Mouse (Mus musculus) adrenal gland, postnatal 36 days (tissue): Measurements from ENCODE around the gene Gm10337. TPM values are rescaled to one million over a fixed set of nuclear protein-coding genes. Genes with fewer than 3 reads are reported as not detected.
A peak's percentile ranks its signal among the peaks of the same experiment; 100 is the strongest.

Experiments
- DNase-seq, 2 experiments: peaks; one replicate each; pipeline ENCODE4 v3.0.0; 2021; ENCODE audit warnings: mixed read lengths in 1 of 2
- total RNA-seq, 2 experiments: library from RNA; stranded (reverse); gene quantifications; 2 replicates each; pipeline ENCODE4 v1.2.3; 2021

The Gm10337 gene
- total RNA-seq, 2 experiments from 2014 or later, result not detected

GRCm38 (mm10) chr15:102500479-102500878 is 3.0 kb upstream of the Gm10337 start:
- DNase-seq, result no peak

- DNase-seq, result no peak
These were observed 2.3 kb upstream of the Gm10337 start for GRCm38 (mm10) chr15:102501084-102501814.

DNA sequence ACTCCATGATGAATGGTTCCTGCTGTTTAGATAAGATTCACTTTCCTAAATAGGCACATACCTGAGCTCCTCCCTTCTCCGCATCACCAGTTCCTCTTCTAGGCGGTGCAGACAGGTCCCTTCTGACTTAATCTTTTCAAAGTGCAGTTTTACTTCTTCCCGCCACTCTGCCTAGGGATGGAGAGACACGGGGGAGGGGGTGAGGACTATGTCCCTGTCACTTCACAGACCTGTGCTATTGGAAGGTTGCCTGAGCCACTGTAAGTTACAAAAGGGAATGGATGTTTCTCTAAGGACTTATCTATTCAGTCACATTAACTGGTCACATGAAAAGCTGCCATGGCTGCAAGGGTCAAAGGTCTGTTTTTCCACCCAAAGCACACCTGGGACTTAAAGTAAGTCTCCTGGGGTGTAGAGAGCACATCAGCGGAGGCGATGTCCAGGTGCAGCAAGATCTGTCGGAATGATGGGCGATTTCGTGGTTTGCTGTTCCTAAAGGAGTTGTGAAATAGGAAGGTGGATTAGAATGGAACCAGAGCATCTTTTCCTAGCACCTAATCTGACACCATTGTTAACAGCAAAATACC is 1.2 kb upstream of the Gm10337 start:
- DNase-seq, result no peak

DNA sequence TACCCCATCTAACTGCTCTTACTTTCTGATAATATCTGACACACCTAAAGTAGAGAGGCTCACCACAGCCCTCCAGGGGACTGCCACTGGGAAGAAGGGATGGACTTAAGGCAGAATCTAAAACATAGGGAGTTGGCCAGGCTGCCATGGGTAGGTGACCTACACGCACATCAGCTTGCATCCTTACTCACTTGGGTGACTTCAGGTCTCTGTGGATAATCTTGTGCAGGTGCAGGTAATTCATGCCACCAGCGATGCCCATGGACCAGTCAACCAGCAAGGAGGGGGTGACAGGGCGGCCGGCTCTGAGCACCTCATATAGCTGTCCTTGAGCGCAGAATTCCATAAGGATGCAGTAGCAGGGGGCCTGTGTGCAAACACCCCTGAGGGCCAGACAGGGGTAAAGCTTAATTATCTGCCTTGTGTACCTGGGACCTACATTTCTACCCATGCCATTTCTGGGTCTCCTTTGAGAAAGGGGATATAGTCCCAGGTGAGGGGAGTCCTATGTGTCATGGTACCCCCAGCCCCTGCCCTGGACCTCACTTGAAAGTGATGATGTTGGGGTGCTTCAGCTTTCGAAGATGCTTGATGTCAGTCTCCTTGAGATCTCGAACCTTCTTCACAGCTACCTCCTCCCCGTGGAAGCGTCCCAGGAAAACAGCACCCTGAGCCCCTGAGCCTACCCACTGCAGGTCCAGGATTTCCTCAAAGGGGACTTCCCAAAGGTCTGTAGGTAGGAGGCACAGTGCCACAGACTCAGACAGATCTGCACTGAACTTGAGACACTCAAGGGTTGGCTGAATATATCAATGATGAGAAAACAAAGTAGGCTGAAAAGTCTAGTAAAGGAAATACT is 631 bp downstream of the Gm10337 start:
- no peak for DNase-seq

DNA sequence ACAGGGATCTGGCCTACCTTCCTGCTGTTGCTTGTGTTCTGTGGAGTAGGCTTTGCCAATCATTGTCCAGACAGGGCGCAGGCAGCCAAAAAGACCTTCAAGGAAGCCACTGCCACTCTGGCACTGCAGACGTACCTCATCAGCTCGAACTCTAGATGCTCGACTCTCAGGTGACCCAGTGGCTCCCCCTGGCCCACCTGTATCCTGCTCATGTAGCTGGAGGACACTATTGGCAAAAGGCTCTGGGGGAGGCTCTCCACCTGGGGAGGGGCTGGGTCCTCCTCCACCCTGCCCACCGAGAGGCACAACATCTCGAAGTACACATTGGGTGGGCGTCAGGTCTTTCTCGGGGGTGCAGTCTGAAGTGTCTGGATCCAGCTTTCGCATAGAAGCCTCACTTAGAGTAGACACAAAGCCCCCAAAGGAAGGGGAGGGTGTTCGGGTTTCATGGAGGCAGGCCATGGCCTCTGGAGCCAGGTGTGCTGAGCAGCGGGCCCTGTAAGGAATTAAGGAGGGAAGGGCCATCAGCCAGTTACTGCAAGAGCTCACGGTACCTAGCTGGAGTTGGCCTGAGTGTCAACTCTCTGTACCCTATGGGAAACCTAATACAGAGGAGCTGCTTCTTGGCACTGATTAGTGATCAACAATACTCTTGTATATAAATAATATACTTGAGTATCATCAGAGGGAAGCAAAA is 1.7 kb downstream of the Gm10337 start:
- no peak for DNase-seq

- no peak for DNase-seq
These were observed 2.4 kb downstream of the Gm10337 start for GRCm38 (mm10) chr15:102505770-102506463.

- no peak for DNase-seq
These were observed 2.9 kb downstream of the Gm10337 start for GRCm38 (mm10) chr15:102506464-102506830.

DNA sequence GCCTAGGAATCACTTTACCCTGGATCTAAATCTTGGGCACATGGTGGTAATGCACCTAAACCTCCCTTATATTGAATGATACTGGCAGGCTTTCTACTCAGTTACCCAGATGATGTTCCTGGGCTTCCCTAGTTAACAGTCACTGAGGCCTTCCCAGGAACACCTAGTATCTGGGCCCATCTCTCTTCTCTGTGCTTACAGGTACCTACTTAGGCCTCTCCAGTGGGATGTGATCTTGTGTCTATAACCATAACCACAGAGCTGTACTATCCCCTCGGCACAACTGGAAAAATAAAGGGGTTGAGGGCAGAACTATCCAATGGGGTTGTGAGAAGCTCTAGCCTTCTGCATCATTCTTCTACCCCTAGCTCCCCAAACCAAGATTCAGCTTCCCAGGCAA is 3.3 kb downstream of the Gm10337 start:
- no peak for DNase-seq

GRCm38 (mm10) chr15:102507561-102507960 is 4.0 kb downstream of the Gm10337 start:
- no peak for DNase-seq

GRCm38 (mm10) chr15:102508336-102508735 is 4.8 kb downstream of the Gm10337 start:
- DNase-seq, result no peak

GRCm38 (mm10) chr15:102510110-102510509 is 6.6 kb downstream of the Gm10337 start:
- DNase-seq, result no peak

- DNase-seq, result peak; percentile 90 to 94
These were observed 7.2 kb downstream of the Gm10337 start for GRCm38 (mm10) chr15:102510590-102511284.

DNA sequence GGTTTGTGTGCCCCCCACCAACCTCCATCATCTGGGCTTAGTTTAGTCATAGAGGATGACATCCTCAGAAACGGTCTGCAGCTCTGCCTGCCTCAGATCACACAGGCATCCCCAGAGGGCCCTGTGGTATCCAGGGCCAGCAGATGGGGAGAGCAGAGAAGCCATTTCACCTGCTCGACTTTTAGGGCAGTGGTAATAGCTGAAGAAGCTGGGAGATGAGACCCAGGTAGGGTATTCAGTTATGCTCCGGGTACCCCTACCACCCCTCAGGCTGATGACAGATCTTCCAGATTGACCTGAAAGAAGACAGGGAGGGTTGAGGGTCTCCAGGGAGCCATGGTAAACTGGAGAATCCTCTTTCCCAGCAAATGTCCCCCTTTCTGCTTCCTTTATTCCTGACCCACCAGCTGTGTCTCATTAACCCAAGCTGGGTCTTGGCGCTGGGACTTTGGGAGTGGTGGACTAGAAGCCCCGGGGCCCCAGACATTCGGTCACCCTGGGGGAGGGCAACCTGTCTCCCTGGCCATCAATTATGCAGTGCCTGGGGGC is 7.8 kb downstream of the Gm10337 start:
- no peak for DNase-seq

GRCm38 (mm10) chr15:102512010-102512409 is 8.5 kb downstream of the Gm10337 start:
- DNase-seq, result no peak

GRCm38 (mm10) chr15:102512471-102512870 is 8.9 kb downstream of the Gm10337 start:
- no peak for DNase-seq

- no peak for DNase-seq
These were observed 9.5 kb downstream of the Gm10337 start for GRCm38 (mm10) chr15:102513004-102513403.

DNA sequence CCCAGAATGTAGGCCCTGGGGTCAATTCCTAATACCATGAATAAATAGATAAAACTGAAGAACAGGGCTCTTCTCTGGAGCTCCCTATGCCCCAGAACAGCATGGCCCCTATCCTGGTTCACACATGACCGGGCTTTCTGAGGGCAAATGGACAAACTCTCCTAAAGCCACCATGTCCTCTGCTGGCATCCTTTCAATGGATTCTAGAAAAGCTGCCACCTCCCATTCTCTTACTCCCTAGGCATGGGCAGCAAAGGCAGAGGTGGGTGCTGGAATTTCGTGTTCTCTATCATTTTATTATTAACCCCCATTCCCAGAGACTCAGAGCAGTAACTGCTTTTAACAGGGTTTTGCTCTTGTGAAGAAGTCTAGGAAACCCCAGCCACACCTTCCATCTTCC is 11.7 kb downstream of the Gm10337 start:
- DNase-seq, result no peak

GRCm38 (mm10) chr15:102515791-102516190 is 12.3 kb downstream of the Gm10337 start:
- DNase-seq, result no peak

DNA sequence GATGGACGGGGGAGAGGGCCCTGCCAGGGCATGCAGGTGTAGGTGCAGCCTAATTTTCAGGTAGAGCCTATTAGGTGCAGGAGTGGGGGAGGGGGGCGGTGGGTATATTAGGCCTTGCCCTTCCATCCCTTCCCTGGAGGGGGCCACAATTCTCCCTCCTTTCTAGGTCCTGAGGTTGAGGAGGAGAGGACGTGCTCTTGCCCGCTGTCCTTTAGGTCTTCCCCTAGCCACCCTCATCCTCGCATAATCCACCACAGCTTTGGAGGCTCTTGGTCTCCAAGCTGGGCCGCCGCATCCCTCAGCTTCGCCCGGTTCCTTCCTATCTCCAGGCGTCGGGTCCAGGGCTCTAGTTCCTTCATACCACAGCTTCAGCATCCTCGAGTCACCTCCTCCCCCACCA is 12.8 kb downstream of the Gm10337 start:
- no peak for DNase-seq

- DNase-seq, result peak; percentile 80 to 87
These were observed 13.3 kb downstream of the Gm10337 start, which contains the start of gene Map3k12 for GRCm38 (mm10) chr15:102516728-102517404. Gene Map3k12, minus strand, starts transcription at chr15:102517064.
